Mouse (Mus musculus) limb, embryonic 11.5 days (tissue): ENCODE data around the gene Prune2. TPM values are rescaled to one million over a fixed set of nuclear protein-coding genes. Genes with fewer than 3 reads are reported as not detected.

Source experiments
- ATAC-seq: fragments of 200-750 bp; cut with Nextera tagmentation; 2 replicates; pipeline ENCODE4 v1.8.0; 2017; ENCODE audit warnings: low read depth; ENCODE audit not compliant: insufficient number of reproducible peaks, low FRiP score, low TSS enrichment
- DNase-seq: peaks from one replicate; pipeline ENCODE4 v3.0.0-alpha.2; 2015; ENCODE audit warnings: low spot score
- H3K27ac ChIP-seq: fragments of 300-500 bp; sonication (generic); replicated peaks from 2 replicates; pipeline ENCODE4 v1.5.1; 2014; ENCODE audit warnings: low read depth, mild to moderate bottlenecking, low read length
- H3K27me3 ChIP-seq: fragments of 300-500 bp; sonication (generic); 2 replicates; pipeline ENCODE4 v1.6.1; 2014; ENCODE audit warnings: mild to moderate bottlenecking, low read length, mixed read lengths; ENCODE audit not compliant: control insufficient read depth, insufficient read depth
- H3K36me3 ChIP-seq: fragments of 300-500 bp; sonication (generic); 2 replicates; pipeline ENCODE4 v1.6.1; 2014; ENCODE audit warnings: mild to moderate bottlenecking, low read length, moderate library complexity, mixed read lengths; ENCODE audit not compliant: control insufficient read depth, insufficient read depth
- H3K4me1 ChIP-seq: fragments of 300-500 bp; sonication (generic); 2 replicates; pipeline ENCODE4 v1.6.1; 2014; ENCODE audit warnings: low read length, mixed read lengths; ENCODE audit not compliant: control insufficient read depth, insufficient read depth
- H3K4me2 ChIP-seq: fragments of 300-500 bp; sonication (generic); 2 replicates; pipeline ENCODE4 v1.6.1; 2014; ENCODE audit warnings: low read depth, mild to moderate bottlenecking, moderate library complexity; ENCODE audit not compliant: severe bottlenecking
- H3K4me3 ChIP-seq: fragments of 300-500 bp; sonication (generic); 2 replicates; pipeline ENCODE4 v1.5.1; 2014; ENCODE audit warnings: low read depth, low read length
- H3K9ac ChIP-seq: fragments of 300-500 bp; sonication (generic); 2 replicates; pipeline ENCODE4 v1.6.1; 2014; ENCODE audit warnings: mild to moderate bottlenecking, low read length
- H3K9me3 ChIP-seq: fragments of 300-500 bp; sonication (generic); 2 replicates; pipeline ENCODE4 v1.6.1; 2016; ENCODE audit warnings: low read length; ENCODE audit not compliant: control insufficient read depth
- WGBS: fragments of 180-500 bp; shearing (Covaris S2); extraction: QIAGEN DNeasy Blood & Tissue Kit; methylation state at CpG from one replicate; pipeline ENCODE4 v1.1.7; 2014; 5-methylcytosine and 5-hydroxymethylcytosine counted together
- polyA plus RNA-seq: library from polyadenylated mRNA; unstranded; fragments of >200 nt; fragmentation: Nextera tagmentation; extraction: Ambion mirVana; gene quantifications from 2 replicates; pipeline ENCODE4 v1.2.1, GENCODE M21; 2014

Gene Prune2
- polyA plus RNA-seq, 1 experiment from 2014 or later = 0.55 TPM

DNA sequence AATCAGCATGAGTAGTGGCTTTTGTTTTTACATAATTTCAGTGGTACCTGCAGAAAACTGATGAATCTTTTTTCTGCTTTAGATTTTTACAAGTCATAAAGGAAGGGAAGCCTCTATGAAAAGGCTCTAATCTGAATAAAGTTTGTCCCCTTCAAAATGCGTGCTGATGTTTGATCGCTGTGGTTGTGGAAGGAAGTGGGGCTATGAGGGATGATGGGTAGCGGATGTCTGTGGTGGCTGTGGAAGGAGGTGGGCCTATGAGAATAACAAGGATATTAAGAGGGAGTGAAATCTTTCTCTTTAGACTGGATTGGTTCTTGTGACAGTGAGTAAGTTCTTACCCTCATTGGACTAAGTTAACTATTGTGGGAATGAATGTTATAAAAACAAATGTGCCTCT is 23.0 kb downstream of the Prune2 start:
- no peaks in the 10 kb centered on the region for H3K9me3 ChIP-seq
- ATAC-seq (no peak), DNase-seq (no peak)
- H3K4me1 ChIP-seq = no peaks in the 10 kb centered on the region
- no peak overlapping the region for H3K4me2 ChIP-seq
- H3K27me3 ChIP-seq = no peaks in the 10 kb centered on the region
- H3K9ac ChIP-seq = no peak overlapping the region
- 93% methylated on average over 3 of the region's 3 CpGs for WGBS
- no peak overlapping the region for H3K27ac ChIP-seq
- no peaks in the 10 kb centered on the region for H3K36me3 ChIP-seq
- no peak overlapping the region for H3K4me3 ChIP-seq

DNA sequence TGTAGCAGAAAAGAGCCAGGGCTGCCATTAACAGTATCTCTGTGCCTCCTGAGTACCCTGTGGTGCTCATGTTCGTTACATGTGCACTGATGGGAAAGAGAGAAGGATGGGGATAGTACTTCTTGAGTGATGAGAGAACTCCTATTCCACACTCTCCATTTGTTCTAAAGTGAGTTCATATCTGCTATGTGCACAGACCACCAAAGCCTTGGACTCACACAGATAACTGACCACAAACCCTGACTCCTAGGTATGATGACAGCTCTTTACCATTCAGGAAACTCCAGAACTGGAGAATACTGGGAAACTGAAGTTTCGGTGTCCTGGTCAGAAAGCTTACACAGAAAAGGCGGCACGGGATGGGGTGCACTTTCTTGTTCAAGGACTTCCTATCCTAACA is 25.8 kb downstream of the Prune2 start:
- no peak overlapping the region for H3K9ac ChIP-seq
- WGBS = 90% methylated on average over 4 of the region's 4 CpGs
- ATAC-seq (no peak), DNase-seq (no peak)
- H3K4me1 ChIP-seq = no peaks in the 10 kb centered on the region
- no peak overlapping the region for H3K4me2 ChIP-seq
- H3K4me3 ChIP-seq = no peak overlapping the region
- no peaks in the 10 kb centered on the region for H3K36me3 ChIP-seq
- no peak overlapping the region for H3K27ac ChIP-seq
- no peaks in the 10 kb centered on the region for H3K27me3 ChIP-seq
- H3K9me3 ChIP-seq = no peaks in the 10 kb centered on the region

DNA sequence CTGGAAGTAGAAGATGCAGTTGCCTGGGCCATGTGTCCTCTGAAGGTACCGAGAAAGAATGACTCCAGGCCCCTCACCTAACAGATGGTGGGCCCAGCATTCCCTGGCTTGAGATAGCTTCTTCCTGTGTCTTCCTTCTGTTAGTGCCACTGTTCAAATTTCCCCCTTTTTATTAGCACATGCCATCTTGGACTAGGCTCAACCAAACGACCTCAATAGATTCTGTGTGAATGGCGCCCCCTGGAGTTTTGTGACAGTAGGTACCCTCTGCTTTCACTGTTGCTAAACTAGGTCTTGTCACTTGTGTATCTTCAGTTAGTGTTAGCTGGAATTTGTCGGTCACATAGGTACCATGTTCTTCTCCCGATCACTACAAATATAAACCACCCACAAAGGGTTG is 29.0 kb downstream of the Prune2 start:
- no peak overlapping the region for H3K4me2 ChIP-seq
- H3K36me3 ChIP-seq = no peaks in the 10 kb centered on the region
- DNase-seq (peak; percentile 50), ATAC-seq (no peak)
- 50% methylated on average over 5 of the region's 5 CpGs for WGBS
- no peaks in the 10 kb centered on the region for H3K27me3 ChIP-seq
- H3K4me3 ChIP-seq = no peak overlapping the region
- no peak overlapping the region for H3K9ac ChIP-seq
- H3K4me1 ChIP-seq = no peaks in the 10 kb centered on the region
- H3K27ac ChIP-seq = no peak overlapping the region
- H3K9me3 ChIP-seq = no peaks in the 10 kb centered on the region

DNA sequence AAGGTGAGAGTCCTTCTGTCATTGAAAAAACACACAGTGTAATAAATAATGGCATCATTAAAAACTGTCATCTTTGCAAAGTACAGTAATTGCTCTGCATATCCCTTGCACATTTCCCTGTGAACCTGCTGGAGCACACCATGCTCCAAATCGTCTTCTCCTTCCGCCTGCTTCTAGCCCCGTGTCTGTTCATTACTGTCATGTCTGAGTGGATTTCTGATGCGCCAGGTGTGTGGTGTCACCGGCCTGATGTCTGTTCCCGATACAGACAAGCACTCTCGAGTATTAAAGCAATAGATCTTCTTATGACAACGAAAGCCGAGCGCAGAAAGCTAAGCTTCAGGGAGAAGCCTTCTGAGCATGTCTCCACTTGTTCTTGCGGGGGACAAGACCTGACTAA is 32.1 kb downstream of the Prune2 start:
- no peaks in the 10 kb centered on the region for H3K27me3 ChIP-seq
- H3K36me3 ChIP-seq = no peaks in the 10 kb centered on the region
- DNase-seq = no peak
- ATAC-seq = no peak
- H3K4me2 ChIP-seq = no peak overlapping the region
- no peak overlapping the region for H3K9ac ChIP-seq
- H3K27ac ChIP-seq = no peak overlapping the region
- H3K4me3 ChIP-seq = no peak overlapping the region
- WGBS = 75% methylated on average over 11 of the region's 11 CpGs
- no peaks in the 10 kb centered on the region for H3K9me3 ChIP-seq
- H3K4me1 ChIP-seq = no peaks in the 10 kb centered on the region

DNA sequence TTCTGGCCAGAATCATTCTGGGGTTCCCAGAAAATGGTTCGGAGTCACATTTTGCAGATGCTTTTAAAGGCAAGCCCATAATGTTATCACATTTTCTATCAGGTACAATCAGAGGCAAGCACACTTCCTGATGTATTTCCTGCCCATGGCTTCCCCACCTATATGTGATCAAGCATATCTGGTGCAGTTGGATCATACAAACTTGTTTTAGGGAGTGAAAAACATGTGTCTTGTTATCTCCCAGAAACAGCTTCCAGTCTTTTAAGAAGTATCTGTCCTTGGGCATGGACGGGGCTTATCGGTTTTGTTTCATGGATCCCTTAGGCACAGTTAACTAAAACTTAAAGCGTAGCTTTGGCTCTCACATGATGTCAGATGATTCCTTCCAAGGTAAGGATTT is 36.2 kb downstream of the Prune2 start:
- Histone ChIP-seq H3K4me2 (no peak overlapping the region), H3K27me3 (no peaks in the 10 kb centered on the region), H3K27ac (no peak overlapping the region), H3K4me3 (no peak overlapping the region), H3K4me1 (no peaks in the 10 kb centered on the region), H3K36me3 (no peaks in the 10 kb centered on the region), H3K9me3 (no peaks in the 10 kb centered on the region), H3K9ac (no peak overlapping the region)
- ATAC-seq (no peak), DNase-seq (no peak)
- WGBS = 85% methylated on average over 4 of the region's 4 CpGs

DNA sequence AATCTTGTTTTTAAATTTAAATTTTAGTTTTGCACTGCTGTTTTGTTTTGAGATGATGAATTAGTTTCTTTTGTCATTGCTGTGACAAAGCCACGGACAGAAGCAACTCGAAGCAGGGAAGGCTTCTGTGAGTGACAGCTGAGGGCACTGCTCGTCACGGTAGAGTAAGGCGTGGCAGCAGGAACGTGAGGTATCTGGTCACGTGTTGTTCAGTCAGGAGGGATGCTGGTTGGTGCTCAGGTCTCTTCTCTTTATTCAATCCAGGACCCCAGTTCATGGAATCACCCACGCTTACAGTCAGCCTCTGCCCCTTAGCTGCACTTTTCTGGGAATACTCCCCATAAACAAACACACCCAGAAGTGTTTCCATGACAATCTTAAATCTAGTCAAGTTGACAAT is 38.3 kb downstream of the Prune2 start:
- no peaks in the 10 kb centered on the region for H3K4me1 ChIP-seq
- H3K27ac ChIP-seq = no peak overlapping the region
- ATAC-seq (no peak), DNase-seq (no peak)
- H3K9me3 ChIP-seq = no peaks in the 10 kb centered on the region
- no peaks in the 10 kb centered on the region for H3K27me3 ChIP-seq
- 78% methylated on average over 8 of the region's 8 CpGs for WGBS
- no peak overlapping the region for H3K4me2 ChIP-seq
- no peak overlapping the region for H3K9ac ChIP-seq
- no peaks in the 10 kb centered on the region for H3K36me3 ChIP-seq
- H3K4me3 ChIP-seq = no peak overlapping the region

DNA sequence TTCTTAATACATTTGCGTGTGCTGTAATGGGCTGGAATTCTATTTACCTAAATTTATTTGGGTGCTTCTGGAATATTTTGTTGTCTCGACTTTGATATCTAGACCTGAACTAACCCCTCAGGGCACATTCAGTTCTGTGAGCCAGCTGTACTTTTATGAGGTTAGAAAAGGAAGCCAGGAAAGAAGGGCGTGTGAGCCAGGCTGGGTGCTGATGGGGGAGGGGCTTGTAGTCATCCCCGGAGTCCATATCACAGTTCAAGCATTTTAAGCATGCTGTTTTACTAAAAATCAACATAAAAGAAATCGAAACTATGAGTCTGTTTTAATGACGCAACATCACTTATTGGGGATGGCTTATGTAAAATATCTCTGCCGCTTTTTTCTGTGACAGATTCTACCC is 42.0 kb downstream of the Prune2 start:
- no peak overlapping the region for H3K4me2 ChIP-seq
- H3K27me3 ChIP-seq = no peaks in the 10 kb centered on the region
- H3K9ac ChIP-seq = no peak overlapping the region
- H3K36me3 ChIP-seq = no peaks in the 10 kb centered on the region
- no peaks in the 10 kb centered on the region for H3K9me3 ChIP-seq
- H3K27ac ChIP-seq = no peak overlapping the region
- 72% methylated on average over 7 of the region's 7 CpGs for WGBS
- DNase-seq (no peak), ATAC-seq (no peak)
- H3K4me3 ChIP-seq = no peak overlapping the region
- no peaks in the 10 kb centered on the region for H3K4me1 ChIP-seq

DNA sequence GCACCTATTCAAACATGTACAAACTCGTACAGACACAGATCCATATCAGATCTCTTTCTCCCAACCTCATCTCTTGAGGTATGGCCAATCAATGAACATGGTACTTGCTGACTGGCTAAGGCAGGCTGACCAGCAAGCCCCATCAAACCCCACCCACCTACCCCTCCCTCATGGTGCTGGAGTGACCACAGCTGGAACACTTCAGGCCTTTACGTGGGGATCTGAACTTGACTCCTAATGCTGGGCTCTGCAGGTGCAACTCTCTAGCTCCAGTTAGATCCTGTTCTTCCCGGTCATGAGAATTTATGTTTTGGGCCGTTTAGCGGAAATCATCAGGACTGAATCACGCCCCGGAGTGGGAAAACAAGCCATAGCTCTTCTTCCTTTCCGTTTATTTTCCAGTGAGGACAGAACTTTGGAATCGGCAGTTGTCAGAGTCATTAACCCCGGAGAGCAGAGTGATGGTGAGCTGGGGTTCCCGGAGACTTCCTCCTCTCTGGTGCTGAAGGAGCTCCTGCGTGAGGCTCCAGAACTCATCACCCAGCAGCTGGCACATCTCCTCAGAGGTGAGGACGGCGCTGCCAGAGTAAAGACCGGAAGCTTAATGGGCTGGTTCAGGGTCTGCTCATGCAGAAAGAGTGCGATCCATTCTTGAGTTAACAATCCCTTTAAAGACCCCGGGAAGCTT is 50.4 kb downstream of the Prune2 start:
- no peaks in the 10 kb centered on the region for H3K4me1 ChIP-seq

More for the DNA sequence above, 50.4 kb downstream of the Prune2 start:
- 78% methylated on average over 17 of the region's 17 CpGs for WGBS
- no peak overlapping the region for H3K4me3 ChIP-seq
- H3K36me3 ChIP-seq = no peaks in the 10 kb centered on the region
- ATAC-seq (no peak), DNase-seq (no peak)
- H3K27me3 ChIP-seq = no peaks in the 10 kb centered on the region
- H3K27ac ChIP-seq = no peak overlapping the region
- H3K9ac ChIP-seq = no peak overlapping the region
- H3K4me2 ChIP-seq = no peak overlapping the region
- H3K9me3 ChIP-seq = no peaks in the 10 kb centered on the region
